Mouse (Mus musculus) retina, postnatal 7 days (tissue): ENCODE data around the gene Serinc2.

ENCODE experiments used
- DNase-seq: peaks from one replicate; pipeline ENCODE4 v3.0.0-alpha.2; 2012; ENCODE audit warnings: low read depth, low spot score

The Serinc2 gene

GRCm38 (mm10) chr4:130297123-130297529, 18.1 kb upstream of the Serinc2 start:
- no peak for DNase-seq

GRCm38 (mm10) chr4:130296243-130296965, 17.4 kb upstream of the Serinc2 start:
- no peak for DNase-seq

- DNase-seq: no peak
These were observed 16.2 kb upstream of the Serinc2 start for GRCm38 (mm10) chr4:130295047-130295745.

- no peak for DNase-seq
These were observed 15.5 kb upstream of the Serinc2 start for GRCm38 (mm10) chr4:130294513-130294912.

GRCm38 (mm10) chr4:130292271-130292670, 13.3 kb upstream of the Serinc2 start:
- peak; percentile 74 for DNase-seq

- DNase-seq: no peak
These were observed 10.8 kb upstream of the Serinc2 start for GRCm38 (mm10) chr4:130289824-130290223.

GRCm38 (mm10) chr4:130286531-130286930, 7.5 kb upstream of the Serinc2 start:
- no peak for DNase-seq

GRCm38 (mm10) chr4:130283826-130284225, 4.8 kb upstream of the Serinc2 start:
- DNase-seq: no peak

- DNase-seq: no peak
These were observed 3.9 kb upstream of the Serinc2 start for GRCm38 (mm10) chr4:130282856-130283255.

- no peak for DNase-seq
These were observed 2.3 kb downstream of the Serinc2 start for GRCm38 (mm10) chr4:130276573-130277176.

GRCm38 (mm10) chr4:130275823-130276105, 3.2 kb downstream of the Serinc2 start:
- no peak for DNase-seq

GRCm38 (mm10) chr4:130275016-130275822, 3.8 kb downstream of the Serinc2 start:
- no peak for DNase-seq

- no peak for DNase-seq
These were observed 4.5 kb downstream of the Serinc2 start for GRCm38 (mm10) chr4:130274346-130275015.

- no peak for DNase-seq
These were observed 5.2 kb downstream of the Serinc2 start for GRCm38 (mm10) chr4:130273698-130274345.

- no peak for DNase-seq
These were observed 8.2 kb downstream of the Serinc2 start for GRCm38 (mm10) chr4:130270611-130271347.

GRCm38 (mm10) chr4:130270089-130270488, 8.9 kb downstream of the Serinc2 start:
- DNase-seq: no peak

- DNase-seq: no peak
These were observed 10.3 kb downstream of the Serinc2 start for GRCm38 (mm10) chr4:130268736-130269135.

GRCm38 (mm10) chr4:130267069-130267468, 11.9 kb downstream of the Serinc2 start:
- no peak for DNase-seq

GRCm38 (mm10) chr4:130266601-130267000, 12.4 kb downstream of the Serinc2 start:
- DNase-seq: no peak

- peak; percentile 41 for DNase-seq
These were observed 14.2 kb downstream of the Serinc2 start for GRCm38 (mm10) chr4:130264698-130265349.
